Mouse (Mus musculus) lung, postnatal 25 days (tissue): Measurements from ENCODE around the gene 1700003E16Rik.
A peak's percentile ranks its signal among the peaks of the same experiment; 100 is the strongest.

Experiments used
- DNase-seq: peaks from one replicate; pipeline ENCODE4 v3.0.0; 2022; ENCODE audit warnings: low spot score

1700003E16Rik gene

DNA sequence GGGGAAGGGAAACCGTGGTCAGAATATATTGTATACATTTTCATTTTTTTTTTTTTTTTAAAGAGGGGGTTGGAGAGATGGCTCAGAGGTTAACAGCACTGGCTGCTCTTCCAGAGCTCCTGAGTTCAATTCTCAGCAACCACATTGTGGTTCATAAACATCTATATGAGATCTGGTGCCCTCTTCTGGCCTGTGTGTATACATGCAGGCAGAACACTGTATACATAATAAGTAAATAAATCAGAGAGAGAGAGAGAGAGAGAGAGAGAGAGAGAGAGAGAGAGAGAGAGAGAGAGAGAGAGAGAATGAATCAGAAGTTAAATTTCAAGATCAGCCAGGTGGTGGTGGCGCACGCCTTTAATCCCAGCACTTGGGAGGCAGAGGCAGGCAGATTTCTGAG is 3.3 kb downstream of the 1700003E16Rik start:
- peak; percentile 65 for DNase-seq

DNA sequence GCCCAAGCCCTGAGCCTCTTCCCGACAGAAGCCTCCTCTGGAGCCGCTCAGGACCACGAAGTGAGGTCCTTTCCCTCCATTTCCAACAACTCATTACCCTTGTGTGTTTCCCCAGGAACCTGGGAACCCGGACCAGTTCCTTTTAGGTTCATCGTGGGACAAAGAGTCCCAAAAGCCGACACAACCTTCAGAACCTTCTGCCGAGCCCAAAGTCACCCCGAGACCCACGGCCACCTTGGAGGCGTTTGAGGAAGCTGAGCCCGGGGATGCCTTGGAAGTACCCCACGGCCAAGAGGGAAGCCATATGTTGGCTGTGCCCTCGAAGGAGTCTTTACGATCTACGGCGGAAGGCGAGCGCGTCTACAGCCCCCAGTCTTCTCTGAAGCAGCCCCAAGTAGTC is 5.2 kb downstream of the 1700003E16Rik start:
- DNase-seq, result no peak

DNA sequence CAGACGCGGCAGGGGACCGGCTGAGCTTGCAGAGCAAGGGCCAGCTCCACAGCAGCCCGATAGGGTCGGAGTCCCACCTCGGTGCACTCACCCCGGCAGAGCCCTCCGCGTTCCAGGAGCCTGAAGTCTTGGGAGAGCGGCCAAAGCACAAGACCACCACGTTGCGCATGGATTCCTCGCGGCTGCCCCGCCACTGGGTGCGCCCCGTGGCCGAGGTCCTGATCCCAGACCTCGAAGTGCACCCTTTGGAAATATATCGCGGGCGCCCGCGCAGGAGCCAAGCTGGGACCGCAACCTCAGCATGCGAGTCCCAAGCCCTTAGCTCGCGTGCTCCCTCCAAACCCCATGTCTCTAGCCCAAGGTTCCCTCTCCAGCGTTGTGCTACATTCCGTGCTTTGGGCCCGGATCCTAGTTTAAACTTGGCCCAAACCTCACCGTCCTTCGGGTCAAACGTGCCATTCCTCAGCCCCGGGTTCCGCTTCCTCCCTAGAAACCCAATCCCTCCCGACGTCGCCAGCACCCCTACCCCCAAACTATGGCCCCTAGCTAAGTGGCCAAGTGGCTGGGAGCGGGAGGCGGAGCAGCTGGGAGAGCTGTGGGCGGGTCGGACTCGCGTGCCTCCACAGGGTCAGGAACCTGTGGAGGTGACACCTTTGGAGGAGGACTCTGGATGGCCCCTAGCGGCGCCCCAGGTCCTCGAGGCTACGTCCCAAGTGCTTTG is 5.9 kb downstream of the 1700003E16Rik start:
- DNase-seq, result peak; percentile 43

DNA sequence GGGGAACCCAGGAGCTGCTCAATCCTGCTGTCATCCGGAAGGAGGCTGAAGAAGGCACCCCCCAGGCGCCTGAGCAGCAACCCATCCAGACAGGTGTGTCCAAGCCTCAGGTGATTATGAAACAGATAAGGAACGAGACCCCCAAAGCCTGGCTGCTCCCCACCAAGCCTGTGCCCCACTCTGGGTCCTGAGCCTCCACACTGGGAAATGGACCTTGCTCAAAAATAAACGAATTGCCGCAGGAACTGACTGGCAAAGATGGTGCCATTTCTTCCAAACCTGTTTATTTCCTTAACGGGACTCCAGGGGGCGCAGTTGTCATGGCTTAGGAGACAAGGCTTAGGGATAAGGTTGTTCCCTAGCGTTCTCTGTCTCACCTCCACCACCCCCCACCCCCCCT is 6.5 kb downstream of the 1700003E16Rik start:
- DNase-seq, result peak; percentile 70

DNA sequence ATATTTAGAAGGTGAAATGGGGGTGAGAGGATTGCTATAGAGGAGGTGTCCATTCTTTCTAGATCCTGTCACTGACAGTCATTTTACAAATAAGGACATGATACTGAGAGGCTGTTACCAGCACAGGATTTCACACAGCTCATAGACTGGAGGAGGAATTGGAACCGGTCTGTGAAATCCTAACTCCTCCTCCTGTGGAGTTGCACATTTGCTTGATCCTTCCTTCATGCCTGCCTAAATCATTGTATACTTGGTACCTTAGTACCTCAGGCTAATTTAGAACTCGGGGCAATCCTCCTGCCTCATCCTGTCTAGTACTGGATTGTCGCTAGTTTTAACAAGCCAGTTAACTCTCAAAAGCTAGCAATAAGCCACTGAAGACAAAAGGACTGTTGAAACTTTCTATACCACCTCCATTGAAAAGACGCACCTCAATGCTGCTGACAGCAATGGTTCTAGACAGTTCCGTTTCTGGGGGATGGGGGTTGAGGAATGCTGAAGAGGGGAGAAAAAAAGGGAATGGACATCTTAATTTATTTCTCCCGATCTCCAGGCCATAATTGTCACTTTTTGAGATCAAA is 8.9 kb downstream of the 1700003E16Rik start:
- no peak for DNase-seq

DNA sequence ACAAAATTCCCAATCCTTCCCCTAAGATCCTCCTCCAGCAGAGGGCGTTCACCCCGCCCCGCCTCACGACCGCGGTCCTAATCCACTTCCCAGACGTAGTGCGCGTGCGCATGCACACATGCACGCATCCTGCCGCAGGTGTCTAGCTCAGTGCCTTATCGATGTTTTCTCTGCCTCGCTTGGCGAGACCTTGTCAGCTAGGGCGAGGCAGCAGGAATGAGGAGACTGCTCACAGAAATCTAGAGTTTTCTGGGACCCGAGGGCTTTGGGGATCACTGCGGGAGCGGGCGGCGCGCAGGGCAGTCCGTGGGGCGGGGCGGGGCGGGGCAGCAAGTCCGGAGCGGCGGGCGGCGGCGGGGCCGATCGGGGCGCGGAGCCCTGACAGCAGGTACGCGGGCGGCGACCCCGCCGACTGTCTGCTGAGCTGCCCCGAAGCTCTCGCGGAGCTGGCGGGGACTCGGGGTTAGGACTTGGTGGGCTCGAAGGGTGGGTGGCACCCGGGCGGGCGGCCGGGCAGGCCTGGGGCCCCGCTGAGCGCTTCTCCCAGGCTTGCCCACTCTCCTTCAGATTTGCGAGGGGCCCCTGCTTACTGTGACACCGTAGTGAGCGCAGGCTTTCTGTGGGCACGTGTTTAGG is 9.5 kb downstream of the 1700003E16Rik start, which contains the start of gene Dctn1:
Gene Dctn1 (plus strand): TSS at position 314 of the 636 bp plus-strand sequence.
- peak; percentile 94 for DNase-seq

DNA sequence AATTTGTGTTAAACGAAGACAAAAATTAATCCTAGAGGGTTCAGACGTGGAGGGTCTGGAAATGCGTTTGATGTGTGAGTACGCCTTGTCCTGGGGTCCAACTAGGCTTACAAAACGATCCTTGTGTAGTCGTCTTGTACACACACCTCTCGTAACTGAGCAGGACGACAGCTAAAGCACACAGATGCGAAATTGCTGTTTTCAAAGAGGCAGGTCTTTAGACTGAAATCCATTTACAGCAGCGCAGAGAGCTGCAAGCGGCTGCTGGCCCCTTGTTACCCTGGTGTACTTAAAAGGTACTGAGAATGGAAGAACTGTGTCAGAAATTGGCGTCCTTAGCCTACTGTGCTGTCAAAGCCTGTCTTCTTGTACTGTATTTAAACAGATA is 10.0 kb downstream of the 1700003E16Rik start:
- no peak for DNase-seq

DNA sequence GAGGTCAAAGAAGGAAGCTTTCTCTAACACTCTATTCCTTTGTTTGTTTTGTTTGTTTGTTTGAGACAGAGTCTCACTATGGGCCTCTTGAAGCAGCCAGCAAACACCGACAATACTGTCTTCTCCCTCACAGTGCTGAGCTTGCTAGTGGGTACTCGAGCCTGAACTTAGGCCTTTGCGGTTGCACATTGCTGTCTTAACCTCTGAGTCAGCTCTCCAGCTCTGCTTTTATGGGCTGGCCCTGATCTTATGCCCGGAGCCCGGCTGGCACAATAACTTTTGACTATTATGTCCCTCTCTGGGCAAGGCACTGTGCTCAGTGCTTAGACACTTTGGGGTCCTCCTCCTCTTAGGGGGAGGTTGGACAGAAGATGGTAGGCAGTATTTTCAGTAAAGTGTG is 13.7 kb downstream of the 1700003E16Rik start:
- DNase-seq, result no peak

DNA sequence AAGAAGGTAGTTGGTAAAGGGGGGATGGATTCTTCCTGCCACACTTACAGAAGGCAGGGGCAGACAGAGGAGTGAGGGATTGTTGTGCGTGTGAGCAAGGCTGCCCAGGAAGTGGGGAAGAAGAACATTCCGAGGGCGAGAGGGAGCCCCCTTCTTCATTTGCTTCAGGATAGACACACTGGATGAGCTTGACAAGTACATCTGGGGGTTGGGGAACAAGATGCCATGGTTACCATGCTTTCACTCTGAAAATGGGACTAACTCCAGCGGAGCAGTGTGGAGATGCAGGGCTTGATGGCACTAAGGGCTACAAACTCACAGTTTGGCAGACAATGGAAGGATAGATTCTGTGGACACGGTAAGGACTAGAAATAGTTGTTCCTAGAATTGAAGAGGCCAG is 14.9 kb downstream of the 1700003E16Rik start:
- no peak for DNase-seq

DNA sequence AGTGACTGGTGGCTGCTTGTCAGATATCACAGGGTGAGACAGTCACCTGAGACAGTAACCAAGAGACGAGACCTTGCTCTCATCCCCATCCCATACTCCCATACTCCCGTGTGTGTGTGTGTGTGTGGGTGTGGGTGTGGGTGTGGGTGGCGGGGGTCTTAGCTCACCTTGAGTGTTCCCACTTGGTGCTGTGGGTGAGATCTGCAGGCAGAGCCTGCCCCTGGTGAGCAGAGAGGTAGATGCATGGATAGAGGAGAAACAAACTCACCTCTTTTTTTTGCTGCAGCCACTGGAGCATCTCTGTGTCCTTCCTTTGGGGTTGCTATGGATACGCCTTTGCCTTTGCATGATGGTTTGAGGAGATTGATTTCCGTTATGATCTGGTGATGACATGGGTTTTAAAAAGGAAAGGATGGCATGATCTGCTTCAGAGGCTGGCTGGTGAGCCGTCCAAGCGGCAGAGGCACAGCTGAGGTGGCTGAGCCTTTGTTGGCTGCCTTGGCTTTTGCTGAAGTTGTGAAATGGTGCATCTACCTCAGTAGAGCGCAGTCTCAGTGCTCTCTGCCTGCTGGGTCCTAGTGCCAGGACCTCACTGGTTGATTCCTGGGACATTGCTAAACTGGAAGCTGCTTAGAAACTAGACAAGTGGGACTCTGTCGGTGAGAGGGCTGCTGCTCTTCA is 16.2 kb downstream of the 1700003E16Rik start:
- no peak for DNase-seq

DNA sequence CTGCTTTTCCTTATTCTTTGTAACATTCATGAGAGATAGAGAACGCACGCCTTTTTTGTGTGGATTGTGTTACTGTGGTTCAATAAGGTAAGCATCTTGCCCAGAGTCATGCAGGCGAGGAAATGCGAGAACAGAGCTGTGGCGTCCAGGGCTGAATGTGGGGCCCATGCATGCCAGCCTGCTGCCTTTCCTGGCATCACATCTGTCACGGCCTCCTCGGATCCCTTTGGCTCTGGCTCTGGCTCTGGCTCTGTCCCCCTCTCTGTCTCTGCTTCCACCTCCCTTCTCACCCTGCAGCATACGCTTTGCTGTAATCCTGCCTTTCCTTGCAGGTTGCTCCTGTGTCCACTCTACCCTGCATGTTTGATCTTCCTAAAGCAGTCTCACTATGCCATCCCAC is 19.8 kb downstream of the 1700003E16Rik start:
- no peak for DNase-seq

DNA sequence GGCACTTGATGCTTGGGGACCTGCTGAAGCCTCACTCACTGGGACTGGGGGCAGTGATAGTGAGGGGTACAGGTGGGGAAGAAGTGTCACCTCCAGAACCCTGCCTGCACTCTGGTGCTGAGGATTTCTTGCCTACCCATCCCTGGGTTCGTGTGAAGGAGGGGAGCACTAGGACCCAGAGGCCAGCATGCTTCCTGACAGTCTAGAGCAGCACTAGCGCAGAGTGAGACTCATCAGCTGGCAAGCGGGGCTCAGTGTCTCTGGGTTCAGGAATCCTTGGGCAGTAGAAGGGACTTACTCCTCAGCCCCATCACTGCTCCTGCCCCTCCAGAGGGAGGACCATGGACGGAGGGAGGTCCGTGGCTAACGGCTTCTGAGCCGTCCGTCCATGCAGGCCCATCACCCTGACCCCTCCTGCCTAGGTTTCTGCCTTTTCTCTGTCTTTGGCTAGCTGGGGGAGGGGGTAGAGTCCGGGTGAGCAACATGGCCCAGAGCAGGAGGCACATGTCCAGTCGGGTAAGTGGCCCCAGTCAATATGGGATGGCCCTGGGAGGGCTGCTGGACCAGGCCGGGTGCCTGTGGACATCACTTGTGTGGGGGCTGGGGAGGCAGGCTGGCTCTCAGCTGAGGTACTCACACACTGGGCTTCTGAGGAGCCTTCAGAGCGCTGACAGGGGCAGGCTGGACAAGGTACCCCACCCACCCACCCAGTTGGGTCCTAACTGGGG is 23.4 kb downstream of the 1700003E16Rik start:
- DNase-seq, result no peak

DNA sequence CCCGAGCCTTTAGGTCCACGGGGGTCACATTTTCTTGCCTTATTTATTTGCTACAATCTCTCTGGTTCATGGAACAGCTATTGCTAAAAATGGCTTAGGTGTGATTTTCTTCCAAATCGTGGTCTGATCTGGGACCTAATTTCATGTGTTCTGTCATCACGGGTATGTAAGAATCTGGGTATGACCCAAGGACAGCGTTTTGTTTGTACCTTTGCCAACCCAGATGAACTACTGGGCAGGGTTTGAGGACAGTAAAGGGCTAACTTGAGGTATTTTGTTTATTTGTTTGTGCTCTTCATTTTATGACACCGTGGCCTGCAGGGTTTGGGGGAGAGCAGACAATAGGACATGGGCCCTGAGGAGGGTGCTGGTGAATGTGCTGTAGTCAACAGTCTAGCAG is 24.4 kb downstream of the 1700003E16Rik start:
- DNase-seq, result no peak

DNA sequence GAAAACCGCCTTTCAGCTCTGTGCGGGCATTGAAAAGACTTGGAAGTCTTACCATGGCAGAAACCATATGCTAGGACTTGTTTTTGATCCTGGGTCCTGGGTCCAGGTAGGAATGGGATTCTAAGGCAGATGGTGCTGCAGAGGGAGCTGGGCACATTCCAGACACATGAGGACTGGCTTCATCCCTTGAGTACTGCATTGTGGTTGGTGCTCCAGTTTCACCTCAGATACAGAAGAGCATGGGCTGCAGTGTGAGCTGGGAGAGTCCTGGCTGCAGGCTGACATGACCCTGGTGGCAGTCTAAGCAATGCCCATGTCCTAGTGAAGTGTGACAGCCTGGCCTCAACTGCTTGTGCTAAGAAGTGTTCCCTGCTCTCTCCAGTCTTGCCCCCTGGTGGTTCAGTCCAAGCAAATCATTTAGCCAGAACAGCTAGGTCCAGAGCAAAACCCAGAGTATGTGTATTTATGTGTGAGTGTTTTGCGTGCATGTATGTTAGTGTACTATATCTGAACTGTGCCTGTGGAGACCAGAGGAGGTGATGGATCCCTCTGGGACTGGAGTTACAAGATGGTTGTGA is 28.7 kb downstream of the 1700003E16Rik start:
- DNase-seq, result no peak

DNA sequence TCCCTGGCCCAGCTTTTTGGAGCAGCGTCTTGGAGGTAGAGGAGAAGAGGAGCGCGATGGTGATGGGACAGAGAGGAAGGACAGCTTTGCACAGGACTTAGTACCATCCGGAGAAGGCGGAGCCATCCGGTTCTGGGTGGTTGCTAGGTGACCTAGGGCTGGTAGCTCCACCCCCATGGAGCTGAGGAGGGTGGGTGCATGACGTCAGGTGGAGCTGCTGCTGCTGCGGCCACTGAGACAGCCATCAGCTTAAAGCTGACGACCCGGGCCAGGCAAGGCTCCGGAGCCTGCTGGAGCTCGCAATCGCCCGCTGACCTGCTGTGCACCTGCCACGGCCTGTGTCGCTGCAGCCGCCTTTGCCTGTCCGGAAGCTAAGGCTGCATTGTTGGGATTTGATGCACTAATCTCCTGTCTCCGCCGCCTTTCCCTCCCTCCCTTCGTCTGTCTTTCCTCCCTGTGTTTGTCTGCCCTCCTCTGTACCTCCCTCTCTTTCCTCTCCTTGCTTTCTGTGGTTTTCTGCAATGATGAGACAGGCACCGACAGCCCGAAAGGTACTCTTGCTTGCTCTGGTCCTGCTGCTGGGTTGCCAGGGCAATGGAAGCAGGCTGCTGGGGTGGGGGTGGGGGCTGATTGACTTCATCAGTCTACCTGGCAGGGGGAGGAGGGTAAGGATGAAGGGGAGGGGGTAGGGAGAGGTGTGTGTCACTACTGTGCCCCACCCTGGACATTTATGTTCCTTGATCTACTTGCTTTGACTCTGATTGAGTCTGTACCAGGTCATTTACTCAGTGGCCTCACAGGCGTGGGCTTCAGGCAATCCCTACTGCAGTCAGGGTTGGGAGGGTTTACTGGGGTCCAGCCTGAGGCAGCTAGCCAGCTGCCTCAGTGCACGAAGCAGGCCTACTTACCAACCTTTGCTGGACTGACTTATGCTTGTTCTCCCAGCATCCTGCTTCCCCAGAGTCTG is 30.0 kb downstream of the 1700003E16Rik start:
- peak; percentile 37 for DNase-seq

DNA sequence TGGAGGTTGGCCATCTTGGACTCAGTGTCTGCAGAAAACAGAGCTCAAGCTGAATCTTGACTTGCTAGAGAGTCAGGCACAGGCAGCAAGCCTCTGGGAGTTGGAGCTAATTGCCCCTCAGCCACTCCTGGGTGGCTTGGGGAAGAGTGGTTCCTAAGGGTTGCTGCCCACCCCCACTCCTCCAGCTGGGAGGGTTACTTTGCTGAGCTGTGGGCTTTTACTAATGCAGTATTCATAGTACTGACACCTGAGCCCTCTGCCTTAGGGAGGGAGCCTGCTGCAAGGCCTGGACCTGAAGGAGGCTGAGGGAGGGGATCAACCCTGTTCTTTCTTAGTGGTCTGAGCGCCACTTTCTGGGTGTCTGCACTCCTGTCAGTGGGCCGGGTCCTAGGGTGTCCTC is 30.7 kb downstream of the 1700003E16Rik start:
- no peak for DNase-seq

DNA sequence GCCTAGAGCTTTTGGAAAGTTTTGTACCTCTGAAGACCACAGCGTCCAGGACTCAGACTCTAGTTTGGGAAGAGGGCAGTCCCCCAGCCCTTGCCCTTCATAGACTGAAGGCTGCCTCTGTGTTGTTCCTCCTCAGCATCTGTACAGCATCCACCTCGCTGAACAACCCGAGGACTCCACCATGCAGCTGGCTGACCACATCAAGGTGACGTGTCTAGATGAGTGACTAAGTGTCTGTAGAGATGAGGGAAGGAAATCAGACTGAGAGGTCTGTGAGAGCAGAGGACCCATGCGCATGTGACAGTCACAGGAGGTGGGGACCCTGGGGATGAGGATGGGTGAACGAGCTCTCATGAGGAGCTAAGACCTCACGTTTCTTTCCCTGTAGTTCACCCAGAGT is 37.4 kb downstream of the 1700003E16Rik start:
- no peak for DNase-seq

DNA sequence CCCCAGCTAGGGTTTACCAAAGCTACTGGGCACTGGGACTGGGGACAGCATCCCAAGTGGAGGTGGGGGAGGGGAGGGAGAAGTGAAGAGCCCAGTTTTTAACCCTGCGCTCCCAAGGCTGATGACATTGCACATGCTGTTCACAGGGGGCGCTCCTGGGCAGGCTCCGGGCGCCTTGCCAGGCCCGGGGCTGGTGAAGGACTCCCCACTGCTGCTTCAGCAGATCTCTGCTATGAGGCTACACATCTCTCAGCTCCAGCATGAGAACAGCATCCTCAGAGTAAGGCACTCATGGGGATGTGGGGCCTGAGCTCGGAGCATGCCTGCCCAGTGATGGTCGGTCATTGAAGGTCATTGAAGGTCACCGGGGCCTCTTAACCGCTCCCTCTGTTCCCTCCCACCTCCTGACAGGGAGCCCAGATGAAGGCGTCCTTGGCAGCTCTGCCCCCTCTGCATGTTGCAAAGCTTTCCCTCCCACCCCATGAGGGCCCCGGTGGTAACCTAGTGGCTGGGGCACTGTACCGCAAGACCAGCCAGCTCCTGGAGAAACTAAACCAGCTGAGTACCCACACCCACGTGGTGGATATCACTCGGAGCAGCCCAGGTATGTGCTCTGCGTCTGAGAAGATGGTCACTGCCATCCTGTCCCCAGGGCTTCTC is 41.3 kb downstream of the 1700003E16Rik start:
- DNase-seq, result no peak

DNA sequence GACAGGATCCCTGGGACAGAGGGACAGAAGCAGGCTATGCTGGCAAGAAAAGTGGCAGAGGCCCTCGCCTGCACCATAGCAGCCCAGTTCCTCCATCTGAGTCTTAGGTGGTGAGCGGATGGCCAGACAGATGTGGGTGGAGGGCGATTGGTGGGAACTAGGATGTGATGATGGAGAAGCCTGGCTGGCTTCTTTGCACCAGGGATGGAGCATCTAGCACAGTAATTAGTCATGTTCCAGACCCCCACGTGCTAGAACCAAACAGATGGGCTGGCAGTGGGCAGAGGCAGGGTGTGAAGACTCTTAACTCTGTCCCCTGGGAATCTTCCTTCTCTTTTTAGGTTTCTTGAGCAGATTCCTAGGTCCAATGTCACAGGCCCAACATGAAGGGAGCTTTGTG is 47.1 kb downstream of the 1700003E16Rik start:
- DNase-seq, result no peak

DNA sequence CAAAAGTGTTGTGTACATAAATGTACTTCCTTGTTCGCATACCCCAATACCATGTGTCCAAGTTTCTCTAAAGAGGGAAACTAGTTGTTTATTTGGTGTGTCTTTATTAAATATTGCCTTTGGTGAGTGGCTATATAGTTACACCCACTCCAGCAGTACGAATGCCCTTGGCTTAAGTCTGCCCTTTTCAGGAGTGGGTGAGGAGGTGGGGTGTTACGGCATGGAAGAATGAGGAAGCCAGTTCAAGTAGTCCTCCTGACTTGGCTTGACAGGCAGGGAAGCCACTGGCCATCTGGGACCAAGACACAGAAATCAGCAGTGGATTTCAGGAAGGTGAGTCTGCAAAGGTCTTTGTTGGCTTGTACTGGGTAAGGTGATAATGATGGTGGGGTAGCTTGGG is 49.6 kb downstream of the 1700003E16Rik start:
- DNase-seq, result peak; percentile 65
